Mouse (Mus musculus) liver, postnatal 0 days (tissue): Measurements from ENCODE around the gene Cdh23.
A peak's percentile ranks its signal among the peaks of the same experiment; 100 is the strongest.

Experiments
- CTCF ChIP-seq: sonication (generic); IDR thresholded peaks from 2 replicates; pipeline ENCODE4 v1.5.1; 2016; ENCODE audit warnings: antibody characterized with exemption, low read depth
- EP300 ChIP-seq: IDR thresholded peaks from 2 replicates; pipeline ENCODE4 v1.6.1; 2016; ENCODE audit warnings: antibody characterized with exemption, low read depth, mild to moderate bottlenecking

- TF ChIP-seq CTCF (peak; percentile 99), EP300 (no peak)
These were observed 288.5 kb downstream of the Cdh23 start for GRCm38 (mm10) chr10:60407831-60408230.
